Mouse (Mus musculus) frontal cortex, postnatal 36 days (tissue): Measurements from ENCODE around the gene Rad54l.
A peak's percentile ranks its signal among the peaks of the same experiment; 100 is the strongest.

Experiments
- DNase-seq, 2 experiments: peaks; one replicate each; pipeline ENCODE4 v3.0.0; 2022; ENCODE audit warnings: low spot score in 2 of 2

Gene Rad54l

DNA sequence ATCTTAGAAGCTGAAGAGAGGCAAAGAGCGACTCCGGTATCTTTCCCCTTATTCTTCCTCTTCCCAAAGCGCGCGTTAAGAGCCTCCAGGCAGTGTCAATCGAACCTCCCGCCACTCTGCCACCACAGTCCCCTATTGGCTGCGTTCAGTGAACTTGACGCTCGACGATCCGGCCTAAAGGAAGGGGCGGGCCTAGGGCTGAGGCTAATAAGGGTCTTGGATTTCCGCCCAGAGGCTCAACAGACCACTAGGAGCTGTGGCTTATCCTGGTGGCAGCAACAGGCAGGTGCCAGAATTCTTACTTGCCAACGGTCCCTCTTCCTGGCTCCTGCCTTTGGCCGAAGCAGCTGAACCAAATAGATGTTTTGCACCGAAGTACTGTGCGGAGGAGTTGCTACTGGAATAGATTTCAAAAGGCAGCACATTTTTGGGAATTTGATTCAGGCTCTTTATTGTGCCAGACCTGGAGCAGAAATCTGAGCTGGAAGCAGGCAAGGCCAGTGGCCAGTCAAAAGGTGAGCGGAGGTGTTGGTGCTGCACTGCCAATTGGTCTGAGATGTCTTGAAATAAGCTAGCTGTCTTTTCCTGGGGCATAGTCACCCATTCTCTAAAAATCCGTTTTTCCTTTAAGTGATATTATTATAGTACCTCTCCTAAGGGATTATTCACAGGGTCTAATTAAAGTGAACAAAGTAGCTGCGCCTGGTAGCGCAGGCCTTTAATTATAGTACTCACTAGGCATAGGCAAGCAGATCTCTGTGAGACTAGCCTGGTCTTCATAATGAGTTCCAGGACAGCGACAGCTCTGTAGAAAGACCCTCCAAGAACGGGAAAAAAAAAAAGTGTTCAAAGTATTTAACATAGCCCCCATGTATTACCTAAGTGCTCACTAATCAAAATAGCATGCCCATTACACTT is at the start of gene Rad54l, which contains the start of gene Pomgnt1:
Rad54l (minus strand) TSS at position 89 of the 918 bp plus-strand sequence.
Pomgnt1 (plus strand) TSS at position 239 of the 918 bp plus-strand sequence.
- DNase-seq = peak; percentile 72 to 75

DNA sequence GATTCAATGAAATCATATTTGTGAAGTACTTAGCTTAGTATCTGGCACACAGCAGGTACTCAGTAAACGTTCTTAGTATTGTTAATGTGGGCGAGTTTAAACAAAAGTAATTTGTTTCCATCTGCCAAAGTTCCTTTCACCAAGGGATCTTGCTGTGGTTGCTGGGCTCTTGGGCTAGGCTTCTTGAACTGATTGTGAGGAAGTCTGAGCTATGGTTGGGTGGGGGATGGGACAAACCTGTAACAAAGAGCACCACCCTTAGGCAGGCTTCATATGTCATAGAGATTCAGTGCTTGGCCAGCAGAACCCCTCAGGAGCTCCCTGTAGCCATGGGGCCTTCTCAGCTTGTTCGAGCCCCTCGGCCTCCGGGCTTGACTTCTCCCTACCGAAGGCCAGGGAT is 49.6 kb upstream of the Rad54l start, which contains the start of the genes 1700042G07Rik and Gm49337:
1700042G07Rik (plus strand) TSS at position 301 of the 400 bp plus-strand sequence.
Gm49337 (plus strand) TSS at position 313 of the 400 bp plus-strand sequence.
- DNase-seq = no peak

DNA sequence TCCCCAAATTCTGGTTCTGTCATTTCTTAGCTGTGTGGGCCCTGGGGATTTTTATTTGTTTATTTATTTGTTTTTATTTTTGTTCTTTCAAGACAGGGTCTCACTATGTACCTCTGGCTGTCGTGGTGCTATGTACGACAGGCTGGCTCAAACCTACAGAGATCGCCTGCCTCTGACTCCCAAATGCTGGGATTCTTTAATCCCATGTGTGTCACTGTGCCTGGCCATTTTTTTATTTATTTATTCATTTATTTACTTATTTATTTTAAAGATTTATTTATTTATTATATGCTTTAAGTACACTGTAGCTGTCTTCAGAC is 45.8 kb upstream of the Rad54l start:
- no peak for DNase-seq

DNA sequence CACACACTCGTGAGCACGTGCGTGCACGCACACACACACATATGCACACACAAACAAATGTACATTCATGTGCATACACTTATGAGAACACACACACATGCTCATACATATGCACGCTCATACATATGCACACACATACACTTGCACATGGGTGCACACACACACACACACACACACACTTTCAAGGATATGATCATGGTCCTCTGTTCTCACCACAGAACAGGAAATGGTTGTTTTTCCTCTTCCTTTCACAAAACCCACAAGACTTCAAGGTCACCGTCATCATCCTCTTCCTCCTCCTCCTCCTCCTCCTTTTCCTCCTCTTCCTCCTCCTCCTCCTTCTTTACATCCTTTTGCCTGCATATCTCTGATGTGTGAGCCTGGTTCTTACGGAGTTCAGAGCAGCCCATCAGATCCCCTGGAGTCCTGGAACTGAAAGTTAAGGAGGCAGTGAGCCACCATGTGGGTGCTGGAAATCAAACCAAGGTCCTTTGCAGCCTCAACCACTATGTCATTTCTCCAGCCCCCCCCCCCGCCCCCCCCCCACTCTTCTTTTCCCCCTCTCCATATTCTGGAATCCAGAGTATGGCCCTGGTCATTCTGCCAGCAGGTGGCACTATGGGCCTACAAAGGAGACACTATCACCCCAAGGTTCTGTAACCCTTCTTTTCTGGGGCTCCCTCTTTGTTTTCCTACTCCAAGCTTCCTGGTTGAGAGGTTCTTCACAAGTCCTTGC is 45.3 kb upstream of the Rad54l start:
- peak; percentile 68 to 79 for DNase-seq

DNA sequence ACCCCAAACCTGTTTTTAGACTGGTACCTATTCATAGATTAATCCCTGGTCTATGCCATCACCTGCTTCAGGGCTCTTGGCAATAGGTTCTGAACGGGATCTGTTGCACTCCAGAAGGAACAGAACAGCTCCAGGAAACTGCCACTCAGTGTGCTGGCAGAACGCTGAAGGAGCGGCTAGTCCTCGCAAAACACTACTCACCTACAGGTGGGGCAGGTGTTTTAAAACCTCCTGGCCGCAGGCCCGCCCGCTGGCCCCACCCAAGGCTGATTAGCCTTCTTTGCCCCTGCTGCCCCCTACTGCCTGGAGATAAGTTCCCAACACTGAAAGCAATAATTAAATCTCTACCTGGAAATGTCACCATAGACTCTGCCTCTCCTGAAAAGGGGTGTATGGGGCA is 43.9 kb upstream of the Rad54l start, which contains the start of gene Tspan1:
Tspan1 (minus strand) TSS at position 198 of the 400 bp plus-strand sequence.
- DNase-seq = no peak

DNA sequence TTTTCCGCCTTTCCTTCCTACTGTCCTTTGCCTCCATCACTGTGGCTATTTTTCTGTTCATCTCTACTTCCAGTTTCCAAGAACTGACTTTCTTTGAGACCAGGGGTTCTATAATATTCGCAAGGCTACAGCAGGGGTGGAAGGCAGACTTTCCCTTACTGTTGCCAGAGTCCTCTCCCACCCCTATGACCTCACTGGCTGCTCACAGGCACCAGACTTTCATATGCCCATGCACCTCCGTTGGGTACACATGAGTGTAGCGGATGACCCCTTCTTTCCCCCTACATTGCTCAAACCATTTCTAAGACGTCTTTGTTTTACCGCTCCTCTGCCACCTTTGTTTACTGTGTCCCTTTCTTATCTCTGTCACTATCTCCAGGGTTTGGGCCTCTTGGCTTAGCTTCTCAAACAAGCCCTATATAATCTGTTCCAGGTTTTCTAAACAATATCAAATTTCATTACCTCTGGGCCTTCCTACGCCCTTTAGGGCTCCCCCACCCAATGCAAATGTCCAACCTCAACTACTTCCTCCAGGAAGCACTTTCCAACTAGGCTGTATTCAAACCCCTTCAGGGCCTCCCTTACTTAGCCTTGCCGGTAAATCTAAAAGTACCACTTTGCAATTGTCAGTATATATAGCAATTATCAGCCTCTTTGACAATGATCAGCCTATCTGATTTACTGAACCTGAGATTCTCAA is 42.4 kb upstream of the Rad54l start:
- DNase-seq = no peak

DNA sequence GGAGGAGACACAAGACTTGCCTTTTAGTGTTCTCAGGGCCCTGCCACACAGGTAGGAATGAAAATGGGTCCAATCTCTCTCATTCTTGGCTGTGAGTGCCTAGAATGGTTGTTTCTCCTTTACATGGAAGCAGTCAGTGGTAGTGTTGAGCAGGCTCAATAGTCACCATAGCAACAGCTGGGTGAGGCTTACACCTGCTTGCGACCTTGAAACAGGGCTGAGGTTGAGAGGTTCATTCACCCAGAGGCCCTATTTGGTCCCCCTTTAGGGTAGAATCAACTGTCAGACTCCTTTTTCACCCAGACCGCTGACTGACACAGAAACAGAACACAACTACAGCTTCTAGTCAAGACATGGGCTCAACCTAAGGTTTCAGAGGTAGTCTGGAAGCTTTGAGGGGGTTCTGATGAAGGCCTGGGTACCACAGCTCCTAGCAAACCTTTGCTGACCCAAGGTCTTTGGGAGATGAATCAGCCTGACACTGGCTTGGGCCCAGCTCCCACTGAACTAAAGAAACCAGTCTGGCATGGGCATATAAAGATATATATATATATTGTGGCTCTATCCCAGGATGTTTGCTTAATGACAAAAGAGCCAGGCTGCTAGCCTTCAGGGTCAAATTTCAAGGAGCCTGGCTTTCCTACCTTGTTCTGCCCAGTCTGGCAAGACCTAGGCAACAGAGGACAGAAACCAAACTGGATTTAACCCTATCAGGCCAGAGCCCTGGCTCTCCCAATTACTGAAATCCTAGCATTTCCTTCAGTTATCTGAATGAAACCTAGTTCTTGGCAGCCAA is 41.5 kb upstream of the Rad54l start:
- DNase-seq = no peak

DNA sequence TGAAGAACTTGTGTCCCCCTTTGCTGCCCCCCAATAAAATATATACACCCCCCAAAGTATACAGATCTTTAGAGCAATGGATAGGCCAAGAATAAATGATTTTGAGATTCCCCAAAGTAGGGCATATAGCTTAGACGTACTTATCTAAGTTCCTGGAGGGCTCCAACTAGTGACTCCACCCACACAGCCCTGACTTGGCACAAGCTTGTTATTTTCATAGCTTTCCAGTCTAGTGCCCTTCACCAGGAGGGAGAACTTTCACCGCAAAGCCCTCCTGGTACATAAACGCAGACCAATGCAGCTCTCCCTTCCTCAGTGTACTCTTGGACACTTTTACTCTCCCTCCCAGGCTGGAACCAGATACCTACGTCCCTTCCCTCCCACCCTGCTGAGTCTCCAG is 38.7 kb upstream of the Rad54l start:
- DNase-seq = no peak

DNA sequence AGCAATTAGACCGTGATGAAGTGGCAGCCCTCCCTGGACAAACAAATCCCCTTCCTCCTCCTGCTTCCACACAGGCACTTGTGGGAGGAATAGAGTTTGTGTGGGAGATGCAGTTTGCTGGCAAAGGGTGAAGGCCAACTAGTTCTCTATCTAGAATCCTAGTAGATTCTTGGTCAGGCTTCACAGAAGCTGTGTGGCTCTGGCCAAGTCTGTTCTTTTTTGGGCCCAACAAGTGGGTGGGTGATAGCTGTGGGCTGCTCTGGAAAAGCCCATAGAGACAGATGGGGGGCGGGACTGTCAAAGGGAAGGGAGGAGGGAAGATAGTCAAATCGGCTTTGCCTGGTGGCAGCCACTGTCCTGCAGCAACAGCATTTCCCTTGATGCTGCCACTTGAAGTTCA is 37.3 kb upstream of the Rad54l start:
- DNase-seq = peak; percentile 81 to 90

DNA sequence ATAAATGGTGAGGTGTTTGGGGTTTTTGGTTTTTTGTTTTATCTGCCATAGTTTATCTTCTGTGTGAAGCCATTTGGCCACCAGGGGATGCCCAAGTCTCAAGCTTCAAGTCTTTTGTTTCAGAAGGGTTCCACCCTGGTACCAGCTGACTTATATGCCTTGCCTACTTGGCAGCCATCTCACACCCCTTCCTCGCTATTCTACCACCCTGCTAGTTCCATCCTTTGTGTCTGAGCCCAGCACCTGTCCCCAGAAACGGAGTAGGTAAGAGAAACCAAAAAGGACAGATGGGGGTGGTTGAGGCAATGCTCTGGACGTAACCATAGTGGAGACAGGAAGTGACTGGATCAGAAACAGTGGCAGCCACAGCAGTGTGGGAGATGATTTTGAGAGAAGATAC is 36.4 kb upstream of the Rad54l start:
- peak in 1 of 2 experiments; percentile 63 for DNase-seq

DNA sequence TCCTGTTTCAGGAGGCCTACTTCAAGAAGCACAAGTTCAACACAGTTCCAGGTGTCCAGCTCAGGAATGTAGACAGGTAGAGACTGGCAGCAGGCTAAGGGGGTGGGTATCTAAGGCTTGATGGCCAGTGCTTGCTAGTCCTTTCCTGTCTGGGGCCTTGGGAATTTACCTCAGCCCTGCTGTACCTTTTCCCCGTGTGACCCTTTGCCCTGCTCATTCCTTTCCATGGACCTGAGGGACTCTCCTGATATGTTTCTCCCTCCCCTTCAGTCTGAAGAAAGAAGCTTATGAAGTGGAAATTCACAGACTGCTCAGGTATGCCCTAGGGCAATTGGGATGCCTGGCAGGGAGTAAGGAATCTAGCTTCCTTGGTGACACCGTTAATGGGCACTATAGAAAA is 34.4 kb upstream of the Rad54l start:
- DNase-seq = no peak

DNA sequence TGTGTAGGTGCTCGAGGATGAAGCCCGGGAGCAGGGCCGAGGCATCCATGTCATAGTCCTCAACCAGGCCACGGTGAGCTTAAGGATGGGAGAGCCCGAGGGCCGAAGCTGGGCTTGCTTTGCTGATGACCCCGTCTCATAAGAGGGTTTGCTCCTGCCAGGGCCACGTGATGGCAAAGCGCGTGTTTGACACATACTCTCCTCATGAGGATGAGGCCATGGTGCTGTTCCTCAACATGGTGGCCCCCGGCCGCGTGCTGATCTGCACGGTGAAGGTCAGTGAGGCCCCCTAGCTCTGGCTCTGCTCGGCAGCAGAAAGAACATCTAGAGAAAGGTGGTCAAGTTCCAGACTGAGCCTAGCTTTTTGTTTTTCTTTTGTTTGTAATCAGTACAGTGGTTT is 29.2 kb upstream of the Rad54l start:
- no peak for DNase-seq

DNA sequence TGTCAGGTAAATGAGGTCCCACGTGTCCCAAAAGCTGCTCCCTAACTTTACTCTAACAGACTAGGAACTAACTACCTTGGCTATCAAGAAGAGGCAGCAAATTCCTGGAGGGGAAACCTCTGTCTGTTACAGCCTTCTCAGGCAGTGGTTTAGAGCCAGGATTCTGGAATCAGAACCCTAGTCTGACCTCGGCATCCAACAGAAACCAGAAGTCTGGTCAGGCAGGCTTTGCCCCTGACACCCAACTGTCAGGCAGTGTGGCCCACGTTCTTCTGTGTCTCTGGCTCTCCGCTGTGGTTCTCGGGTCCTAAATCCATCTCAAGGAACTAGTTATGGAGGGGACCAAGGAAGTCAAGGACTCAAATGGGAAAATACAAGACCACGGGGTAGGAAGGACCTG is 27.7 kb upstream of the Rad54l start, which contains the start of gene Lurap1:
Lurap1 (minus strand) TSS at position 101 of the 400 bp plus-strand sequence.
- no peak for DNase-seq

DNA sequence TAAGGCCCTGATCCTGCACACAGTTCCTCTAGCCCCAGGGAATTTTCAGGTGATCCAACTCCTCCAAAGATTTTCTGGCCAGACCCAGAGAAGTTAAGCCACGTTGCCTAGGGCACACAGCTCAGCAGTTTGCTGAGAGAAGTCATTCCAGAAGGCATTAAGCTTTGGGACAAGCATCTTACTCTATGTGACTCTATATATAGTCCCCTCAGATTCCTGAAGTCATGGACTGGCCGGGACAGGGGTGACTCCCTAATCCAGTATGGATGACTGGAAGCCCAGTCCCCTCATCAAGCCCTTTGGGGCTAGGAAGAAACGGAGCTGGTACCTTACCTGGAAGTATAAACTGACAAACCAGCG is 27.4 kb upstream of the Rad54l start:
- no peak for DNase-seq

DNA sequence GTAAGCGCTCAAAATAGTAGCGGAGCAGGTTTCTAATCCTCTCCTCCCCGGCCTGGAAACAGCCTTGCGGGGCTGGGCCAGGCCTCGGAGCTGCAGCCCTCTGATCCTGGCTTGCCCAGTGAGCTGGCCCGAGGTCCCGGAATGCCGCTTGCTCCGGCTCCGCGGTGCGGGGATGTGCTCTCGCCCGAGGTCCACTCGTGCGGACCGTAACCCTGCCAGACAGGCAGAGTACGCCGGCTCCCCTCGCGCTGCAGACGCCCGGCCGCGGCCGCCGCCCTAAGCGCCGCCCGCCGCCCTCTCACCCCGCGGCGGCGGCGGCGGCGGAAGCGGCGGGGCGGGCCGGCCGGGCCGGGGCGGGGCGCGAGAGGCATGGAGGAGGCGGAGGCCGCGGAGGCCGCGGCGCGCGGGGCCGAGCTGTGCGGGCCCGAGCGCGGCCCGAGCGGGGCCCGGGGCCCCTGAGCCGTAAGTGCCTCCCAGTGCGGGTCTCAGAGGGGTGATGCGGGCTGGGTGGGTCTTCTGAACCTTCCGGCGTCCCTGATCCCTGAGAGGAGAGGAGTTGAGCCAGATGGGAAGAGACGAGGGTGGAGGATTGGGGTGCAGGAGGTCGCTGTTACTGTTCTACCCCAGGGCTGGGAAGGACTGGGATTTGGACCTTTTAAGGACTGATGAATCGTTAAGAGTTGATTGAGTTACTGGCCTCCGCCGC is 26.8 kb upstream of the Rad54l start:
- peak in 1 of 2 experiments; percentile 30 for DNase-seq

DNA sequence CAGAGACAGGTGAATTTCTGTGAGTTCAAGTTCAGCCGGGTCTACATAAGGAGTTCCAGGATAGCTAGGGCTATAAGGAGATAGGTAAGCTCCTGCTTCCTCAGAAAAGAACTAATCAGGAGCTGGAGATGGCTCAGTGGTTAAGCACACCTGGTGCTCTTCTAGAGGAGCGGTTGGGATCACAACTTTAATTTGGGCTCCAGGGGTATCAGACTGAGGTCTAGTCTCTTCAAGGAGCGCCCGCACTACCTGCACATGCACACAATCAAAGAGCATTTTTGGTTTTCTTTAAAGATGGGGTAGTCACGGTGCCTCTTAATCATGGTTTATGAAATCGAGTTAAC is 26.3 kb upstream of the Rad54l start:
- peak in 1 of 2 experiments; percentile 34 for DNase-seq

DNA sequence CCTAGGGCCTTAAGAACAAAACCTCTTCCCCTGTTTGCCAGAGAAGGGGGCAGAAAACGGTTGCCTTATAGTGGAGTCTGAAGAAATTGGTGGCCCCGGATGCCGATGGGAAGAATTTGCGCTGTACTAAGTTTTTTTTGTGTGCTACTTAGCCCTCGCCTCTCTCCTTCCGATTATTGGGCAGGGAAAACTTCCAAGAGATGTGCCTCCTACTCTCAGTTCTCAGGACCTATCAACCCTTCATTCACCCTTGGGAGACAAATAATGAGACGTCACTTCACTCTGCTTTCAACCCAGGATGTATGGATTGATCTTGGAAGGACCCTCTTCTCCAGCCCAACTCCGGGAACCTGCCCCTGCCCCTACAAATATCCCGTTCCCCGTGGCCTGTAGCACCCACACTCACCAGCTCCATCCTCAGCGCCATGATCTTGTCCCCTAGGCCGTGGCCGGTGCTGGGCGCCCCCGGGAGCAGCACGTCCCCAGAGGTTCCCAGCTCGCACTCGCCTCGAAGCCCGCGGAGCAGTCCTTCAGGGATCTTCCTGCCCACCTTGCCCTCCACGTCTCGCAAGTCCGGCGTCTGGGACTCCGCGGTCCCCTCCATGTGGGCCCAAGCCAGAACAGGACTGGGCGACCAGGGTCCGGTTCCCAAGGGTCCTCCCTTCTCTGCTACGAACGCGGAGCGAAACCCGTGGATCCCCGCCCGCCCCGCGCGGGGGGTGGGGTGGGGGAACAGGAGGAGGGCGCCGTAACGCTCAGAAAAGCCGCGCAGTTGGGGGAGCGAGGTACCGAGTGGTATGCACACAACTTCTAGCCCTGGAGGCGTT is 20.6 kb upstream of the Rad54l start:
- peak; percentile 67 to 69 for DNase-seq

DNA sequence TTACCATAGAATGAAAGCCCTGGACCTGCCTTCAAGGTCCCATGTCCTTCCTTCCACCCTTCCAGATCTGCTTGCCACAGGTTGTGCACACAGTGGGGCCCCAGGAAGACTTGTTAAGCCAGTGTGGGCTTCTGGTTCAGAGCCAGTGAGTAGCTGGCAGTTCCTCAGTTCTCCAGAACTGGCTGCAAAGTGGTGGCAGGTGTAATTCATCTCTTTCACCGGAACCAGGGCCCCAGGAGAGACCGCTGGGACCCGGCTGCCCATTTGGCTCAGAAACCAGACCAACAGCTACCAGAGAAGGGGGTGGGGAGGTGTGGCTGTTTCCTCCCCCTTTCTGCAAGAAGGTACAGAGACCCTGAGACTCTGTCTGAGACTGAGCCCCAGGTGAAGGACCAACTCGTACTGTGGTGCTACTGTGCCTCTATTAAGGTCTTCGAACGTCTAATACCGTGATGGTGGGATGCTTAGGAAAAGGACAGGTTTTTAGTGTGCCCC is 19.9 kb upstream of the Rad54l start:
- DNase-seq = no peak

DNA sequence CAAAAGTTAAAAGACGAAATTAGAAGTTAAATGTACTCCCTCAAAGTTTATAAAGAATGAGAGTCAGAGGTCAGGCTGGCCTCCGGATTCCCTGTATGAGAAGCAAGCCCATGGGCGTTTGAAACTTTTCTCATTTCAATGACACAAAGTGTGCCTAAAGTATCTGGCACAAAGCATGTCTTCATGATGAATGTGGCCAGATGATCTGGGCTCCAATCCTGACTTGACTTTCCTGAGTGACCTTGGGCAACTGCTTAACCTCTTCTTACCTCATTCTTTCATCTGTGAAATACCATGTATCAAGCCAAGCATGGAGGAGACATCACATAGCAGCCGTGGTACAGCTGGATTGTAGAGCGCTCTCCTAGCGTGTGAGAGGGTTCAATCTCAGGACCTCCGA is 18.8 kb upstream of the Rad54l start:
- DNase-seq = no peak

DNA sequence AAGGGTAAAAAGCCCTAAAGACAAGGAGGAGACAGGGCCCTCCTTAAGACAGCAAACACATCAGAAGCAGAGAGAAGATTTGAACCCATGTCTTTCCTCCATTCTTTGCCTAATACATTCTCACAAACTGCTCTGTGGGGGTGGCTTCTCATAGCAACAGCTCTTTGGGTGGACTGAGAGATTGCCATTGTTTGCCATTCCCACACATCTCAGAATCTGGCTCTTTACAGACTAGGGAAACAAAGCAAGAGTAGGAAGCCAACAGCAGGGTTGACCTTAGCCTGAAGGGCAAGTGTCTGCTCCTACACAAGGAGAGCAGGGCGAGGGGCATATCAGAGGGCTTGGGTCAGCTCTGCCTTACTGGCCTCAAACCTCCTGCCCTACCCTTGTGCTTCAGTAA is 18.2 kb upstream of the Rad54l start:
- no peak for DNase-seq
